Mouse (Mus musculus) heart, adult 11 months (tissue): ENCODE measurements around the gene Syf2.
"Not testable (repeated sequence)": the region's sequence is repeated elsewhere in the genome, so short reads cannot be mapped to it uniquely, and the experiment has no call there.

Experiments used
- DNase-seq: peaks from one replicate; pipeline ENCODE4 v3.0.0; 2022

Gene Syf2

GRCm38 (mm10) chr4:134930684-134931481, at the start of gene Syf2:
Syf2 (plus strand) TSS chr4:134930898.
- peak; percentile 99 for DNase-seq

DNA sequence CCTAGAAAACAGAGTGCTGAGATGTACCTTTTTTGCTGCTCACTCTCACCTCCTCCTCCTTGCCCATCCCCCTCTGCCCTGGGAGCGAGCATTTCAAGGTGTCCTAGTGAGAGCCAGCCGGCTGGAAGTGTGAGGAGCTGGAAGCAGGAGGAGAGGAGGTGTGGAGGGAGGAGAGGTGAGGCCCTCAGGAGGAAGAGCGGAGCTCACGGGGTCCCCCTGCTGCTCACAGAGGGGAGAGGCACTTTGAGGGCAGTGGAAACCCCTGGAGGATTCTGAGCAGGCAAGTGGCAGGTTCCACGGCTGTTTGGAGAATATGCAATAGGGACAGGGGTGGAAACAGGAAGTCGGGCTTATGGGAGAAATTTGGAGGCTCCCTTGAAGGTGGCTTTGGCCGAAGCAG, 47.4 kb upstream of the Syf2 start:
- DNase-seq = peak; percentile 90

- DNase-seq = peak; percentile 97
Measured at GRCm38 (mm10) chr4:134883808-134884207, 46.9 kb upstream of the Syf2 start.

GRCm38 (mm10) chr4:134884364-134884763, 46.3 kb upstream of the Syf2 start:
- DNase-seq = peak; percentile 92

- peak; percentile 92 for DNase-seq
Measured at GRCm38 (mm10) chr4:134892096-134892495, 38.6 kb upstream of the Syf2 start.

DNA sequence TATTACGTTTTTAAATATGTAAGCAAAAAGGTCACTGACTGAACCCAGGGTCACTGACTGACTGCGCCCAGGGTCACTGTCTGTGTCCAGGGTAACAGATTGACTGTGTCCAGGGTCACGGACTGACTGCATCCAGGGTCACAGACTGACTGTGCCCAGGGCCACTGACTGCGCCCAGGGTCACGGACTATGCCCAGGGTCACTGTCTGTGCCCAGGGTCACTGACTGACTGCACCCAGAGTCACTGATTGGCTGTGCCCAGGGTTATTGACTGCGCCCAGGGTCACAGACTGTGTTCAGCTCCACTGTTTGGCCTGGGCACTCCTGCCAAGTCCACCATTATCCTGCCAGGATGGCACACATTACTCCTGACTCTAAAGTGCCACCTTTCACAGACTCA, 33.4 kb upstream of the Syf2 start:
- DNase-seq = no peak

DNA sequence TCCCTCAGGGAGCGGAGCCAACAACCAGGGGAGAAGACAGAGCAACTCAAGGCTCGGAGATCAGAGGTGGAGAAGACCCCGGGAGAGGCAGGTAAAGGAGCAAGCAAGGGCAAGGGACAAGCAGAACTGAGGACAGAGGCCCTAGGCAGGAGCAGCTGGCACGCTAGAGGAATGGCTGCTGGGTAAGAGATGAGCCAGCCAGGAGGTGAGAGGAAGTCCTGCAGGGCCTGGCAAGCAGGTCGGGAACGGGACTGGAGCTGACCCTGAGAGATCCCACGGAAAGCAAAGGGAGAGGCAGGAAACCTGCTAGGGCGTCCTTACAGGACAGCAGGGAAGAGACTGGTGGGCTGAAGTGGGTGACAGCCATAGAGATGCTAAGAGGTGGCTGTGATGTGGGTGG, 29.6 kb upstream of the Syf2 start:
- no peak for DNase-seq

DNA sequence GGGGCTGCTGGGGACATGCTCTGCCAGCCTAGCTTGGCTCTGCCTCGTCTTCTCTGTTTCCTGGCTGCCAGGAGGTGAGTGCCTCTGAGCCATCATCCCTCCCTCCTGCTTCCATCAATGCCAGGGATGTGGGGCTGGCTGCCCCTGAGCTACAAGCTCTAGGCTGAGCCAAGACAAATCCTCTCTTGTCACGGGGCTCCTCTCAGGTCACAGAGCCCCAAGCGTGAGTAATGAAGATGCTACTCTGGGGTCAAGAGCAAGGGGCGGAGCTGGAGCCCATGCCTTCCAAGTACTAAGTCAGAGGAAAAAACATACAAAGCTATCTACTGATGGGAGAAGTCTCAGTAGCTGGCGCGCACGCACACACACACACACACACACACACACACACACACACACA, 27.7 kb upstream of the Syf2 start:
- no peak for DNase-seq

DNA sequence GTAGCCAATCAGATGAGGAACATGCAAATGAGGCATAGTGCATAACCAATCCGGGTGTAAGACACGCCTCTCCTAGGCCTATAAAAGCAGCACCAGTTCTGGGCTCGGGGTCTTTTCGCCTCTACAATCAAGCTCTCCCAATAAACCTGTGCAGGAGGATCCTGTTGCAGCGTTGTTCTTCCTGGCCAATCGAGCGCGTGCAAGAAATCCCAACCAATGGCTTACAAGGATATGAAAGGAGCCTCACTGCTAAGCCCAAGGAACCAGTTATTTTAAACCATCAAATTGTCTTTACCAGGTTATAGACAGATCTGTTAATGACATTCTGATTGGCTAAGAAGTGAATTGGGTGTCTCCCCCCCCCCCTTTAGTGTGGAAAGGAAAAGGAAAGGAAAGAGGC, 19.3 kb upstream of the Syf2 start:
- not testable (repeated sequence) for DNase-seq

DNA sequence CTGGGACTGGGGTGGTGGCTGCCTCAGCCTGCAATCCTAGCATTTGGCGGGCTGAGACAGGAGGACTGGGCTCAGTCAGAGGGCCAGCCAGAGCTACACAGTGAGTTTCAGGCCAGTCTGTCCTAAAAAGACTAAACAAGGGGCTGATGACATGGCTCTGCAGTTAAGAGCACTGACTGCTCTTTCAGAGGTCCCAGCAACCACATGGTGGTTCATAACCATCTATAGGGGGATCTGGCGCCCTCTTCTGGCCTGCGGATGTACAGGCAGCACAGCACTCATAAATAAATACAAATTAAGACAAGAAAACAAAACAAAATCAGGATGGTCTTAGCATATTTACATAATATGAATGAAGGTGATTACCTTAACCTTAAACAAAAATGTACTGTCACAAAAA, 17.3 kb upstream of the Syf2 start:
- peak; percentile 94 for DNase-seq

DNA sequence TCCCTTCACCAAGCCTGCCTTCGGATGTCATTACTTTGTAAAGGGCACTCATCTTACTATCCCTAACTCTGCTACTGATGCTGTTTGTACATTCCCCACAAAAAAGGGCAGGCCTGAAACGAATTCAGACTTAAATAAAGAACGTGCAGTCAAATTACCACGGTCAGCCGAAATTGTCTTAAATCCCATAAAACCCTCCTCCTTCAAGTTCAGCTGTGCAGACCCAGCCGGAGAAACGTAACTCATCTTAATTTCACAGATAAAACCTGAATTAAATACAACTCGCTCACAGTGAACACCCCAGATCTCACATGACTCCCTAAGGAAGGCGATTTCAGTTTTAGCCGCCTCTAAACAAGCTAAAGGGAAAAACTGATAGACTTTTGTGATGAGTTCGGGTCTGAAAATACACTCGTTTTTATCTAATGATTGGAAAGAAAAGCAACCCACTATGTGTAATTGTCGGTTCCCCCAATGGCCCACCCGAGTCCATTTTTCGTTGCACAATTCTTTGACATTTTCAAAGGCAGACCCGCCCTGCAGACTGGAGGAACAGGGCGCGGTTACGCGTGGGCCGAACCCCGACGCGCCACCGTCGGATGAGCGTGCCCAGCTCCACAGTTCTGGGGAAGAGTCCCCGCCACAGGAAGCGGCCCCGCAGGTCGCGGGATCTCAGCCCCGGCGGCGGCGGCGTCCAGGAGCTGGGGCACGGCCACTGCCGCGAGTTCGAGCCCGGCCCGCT, 16.4 kb upstream of the Syf2 start:
- DNase-seq = no peak

GRCm38 (mm10) chr4:134914864-134915209, 15.9 kb upstream of the Syf2 start, which contains the start of gene Tmem50a:
Tmem50a (minus strand) TSS chr4:134915024.
- peak; percentile 100 for DNase-seq

DNA sequence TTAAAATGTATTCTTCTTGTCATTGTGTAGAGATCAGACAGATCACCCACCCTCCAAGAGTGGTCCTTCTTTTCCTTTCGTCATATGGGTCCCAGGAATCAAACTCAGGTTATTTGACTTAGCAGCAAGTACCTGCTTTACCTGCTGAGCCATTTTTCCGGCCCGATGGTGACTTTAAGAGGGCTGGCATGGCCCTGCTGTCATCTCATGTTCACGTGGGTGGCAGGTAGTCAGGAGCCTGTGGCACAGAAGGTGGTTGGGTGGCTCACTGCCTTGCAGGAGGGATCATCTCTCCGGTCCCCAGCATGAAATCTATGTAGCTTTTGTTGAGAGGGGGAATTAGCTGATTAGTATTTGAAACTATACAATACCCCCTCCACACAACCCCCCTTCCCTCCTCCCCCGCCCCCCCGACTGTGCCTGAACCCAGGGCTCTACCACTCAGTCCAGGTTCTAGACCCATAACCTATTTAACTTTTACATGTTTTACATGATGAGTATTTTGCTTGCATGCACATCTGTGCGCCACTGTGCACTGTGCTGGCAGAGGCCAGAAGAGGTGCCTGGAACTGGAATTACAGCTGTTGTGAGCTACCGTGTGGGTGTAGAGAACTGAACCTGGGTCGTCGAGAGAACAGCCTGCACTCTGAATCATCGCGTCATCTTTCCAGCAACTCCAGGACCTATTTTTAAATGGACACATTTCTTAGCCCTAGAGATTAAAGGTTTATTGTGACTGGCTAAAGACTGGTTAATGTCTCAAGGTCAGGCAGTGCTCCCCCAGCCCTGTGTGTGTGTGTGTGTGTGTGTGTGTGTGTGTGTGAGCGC, 15.3 kb upstream of the Syf2 start:
- peak; percentile 94 for DNase-seq

- no peak for DNase-seq
Measured at GRCm38 (mm10) chr4:134917194-134917593, 13.5 kb upstream of the Syf2 start.

- DNase-seq = peak; percentile 99
Measured at GRCm38 (mm10) chr4:134918381-134918780, 12.3 kb upstream of the Syf2 start.

DNA sequence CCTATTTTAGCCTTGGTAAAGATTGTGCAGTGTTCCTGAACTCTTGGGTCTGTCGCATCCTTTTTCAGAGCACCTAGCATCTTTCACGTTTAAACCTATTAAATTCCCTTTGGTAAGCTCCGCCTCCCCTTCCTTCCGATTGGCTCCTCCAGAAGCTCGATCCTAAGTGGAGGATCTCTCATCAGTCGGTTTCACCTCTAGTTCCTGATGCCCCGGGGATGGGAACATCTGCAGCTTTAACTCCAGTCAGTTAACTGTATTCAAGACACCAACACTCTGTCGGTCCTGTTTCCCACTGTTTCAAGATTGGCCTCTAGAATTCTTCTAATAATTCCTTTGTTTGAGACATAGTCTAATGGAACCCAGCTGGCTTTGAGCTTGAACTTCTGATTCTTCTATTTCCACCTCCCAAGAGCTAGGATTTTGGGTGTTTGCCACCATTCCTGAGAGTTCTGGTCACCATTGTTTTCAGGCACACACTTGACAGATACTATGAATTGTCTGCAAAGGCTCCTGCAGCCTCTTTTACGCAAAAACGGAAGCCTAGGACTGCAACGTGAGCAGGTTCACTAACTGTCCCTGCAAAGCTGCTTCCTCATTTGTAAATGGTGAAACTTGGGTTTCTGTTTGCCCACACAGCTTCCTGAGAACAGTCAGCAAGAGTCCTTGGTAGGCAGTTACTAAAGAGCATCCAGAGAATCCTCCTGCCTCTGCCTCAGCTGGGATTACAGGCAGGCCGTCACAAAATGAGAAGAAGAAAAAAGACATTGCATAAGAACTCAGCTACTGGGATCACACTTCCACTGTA, 10.8 kb upstream of the Syf2 start:
- DNase-seq = peak; percentile 96

DNA sequence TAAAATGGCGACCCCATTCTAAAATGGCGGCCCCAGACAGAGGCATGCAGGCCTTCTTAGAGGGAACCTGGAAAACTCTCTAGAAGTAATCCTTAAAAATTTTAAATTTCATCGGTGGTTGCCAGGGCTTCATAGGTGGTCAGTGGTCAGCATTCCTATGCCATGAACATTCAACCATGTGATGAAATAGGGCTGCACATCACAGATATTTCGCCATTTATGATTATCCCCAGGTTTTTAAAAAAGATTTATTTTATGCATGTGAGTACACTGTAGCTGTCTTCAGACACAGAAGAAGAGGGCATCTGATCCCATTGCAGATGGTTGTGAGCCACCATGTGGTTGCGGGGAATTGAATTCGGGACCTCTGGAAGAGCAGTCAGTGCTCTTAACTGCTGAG, 10.1 kb upstream of the Syf2 start:
- DNase-seq = no peak

DNA sequence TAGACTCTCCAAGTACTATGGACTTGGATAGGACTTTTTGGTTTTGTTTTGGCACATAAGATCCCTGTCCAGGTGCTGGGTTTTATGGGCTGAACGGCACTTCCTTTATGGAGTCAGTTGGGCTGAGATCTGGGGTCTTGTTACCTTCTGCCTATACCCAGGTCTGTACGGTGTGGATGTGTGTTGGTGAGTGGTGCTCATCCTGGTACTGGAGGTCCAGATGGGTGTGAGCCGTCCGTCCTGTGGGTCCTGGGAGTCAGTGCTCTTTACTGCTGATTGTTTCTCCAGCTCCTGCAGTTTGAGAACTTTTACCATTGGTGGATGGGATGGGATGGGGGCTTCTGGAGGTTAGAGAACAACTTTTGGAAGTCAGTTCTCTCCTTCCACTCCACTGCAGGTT, 9.0 kb upstream of the Syf2 start:
- DNase-seq = peak; percentile 94

DNA sequence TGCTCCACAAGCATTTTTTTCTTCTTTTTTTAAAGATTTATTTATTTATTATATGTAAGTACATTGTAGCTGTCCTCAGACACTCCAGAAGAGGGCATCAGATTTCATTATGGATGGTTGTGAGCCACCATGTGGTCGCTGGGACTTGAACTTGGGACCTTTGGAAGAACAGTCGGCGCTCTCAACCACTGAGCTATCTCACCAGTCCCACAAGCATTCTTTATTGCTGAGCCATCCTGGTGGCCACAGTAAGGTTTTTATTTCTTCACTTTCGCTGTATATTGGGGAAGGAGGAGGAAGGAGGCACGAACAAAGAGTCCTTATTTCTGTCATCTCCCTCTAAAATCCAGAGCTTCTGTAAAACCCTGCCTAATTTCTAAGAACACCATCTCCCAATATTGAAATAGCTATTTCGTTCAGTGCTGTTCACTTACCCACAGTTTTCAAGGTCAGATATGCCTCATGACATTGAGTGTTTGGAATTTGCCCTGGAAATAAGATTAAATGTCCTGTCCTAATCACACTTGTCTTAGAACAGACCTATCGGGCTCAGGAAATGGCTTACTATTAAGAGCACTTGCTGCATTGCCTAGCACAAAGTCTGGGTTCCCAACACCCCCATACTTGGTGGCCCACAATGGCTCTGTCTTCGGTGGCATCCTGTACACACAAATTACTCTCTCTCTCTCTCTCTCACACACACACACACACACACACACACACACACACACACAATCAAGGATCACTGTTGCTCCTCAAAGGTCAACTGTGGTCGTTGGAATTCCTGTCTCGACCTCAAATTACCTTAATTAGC, 8.4 kb upstream of the Syf2 start:
- DNase-seq = no peak

DNA sequence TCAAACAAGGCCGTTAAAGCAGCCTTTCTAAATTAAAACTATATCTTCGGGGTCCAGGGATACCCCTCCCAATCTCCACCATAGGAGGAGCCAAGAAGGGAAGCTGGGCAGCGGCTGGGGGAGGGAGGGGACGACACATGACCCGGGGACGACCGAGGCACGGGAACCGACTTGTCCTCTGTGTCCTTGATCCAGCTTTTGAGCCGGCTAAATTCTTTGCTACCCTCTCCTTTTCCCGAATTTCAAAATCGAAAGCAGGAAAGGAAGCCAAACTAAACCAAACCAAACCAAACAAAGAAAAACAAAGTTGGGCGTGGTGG, 7.8 kb upstream of the Syf2 start:
- DNase-seq = peak; percentile 99

GRCm38 (mm10) chr4:134923258-134924018, 7.3 kb upstream of the Syf2 start, which contains the start of gene Rsrp1:
Rsrp1 (plus strand) TSS chr4:134923592.
- peak; percentile 100 for DNase-seq
